Mouse (Mus musculus) liver, embryonic 16.5 days (tissue): ENCODE results near the gene Gtf2a2. TPM values are rescaled to one million over a fixed set of nuclear protein-coding genes. Genes with fewer than 3 reads are reported as not detected.

ENCODE experiments used
- ATAC-seq: fragments of 200-750 bp; cut with Nextera tagmentation; 2 replicates; pipeline ENCODE4 v1.8.0; 2017; ENCODE audit warnings: low read depth, mild to moderate bottlenecking, moderate number of reproducible peaks, moderate library complexity
- H3K27ac ChIP-seq: fragments of 300-500 bp; sonication (generic); 2 replicates; pipeline ENCODE4 v1.5.1; 2014; ENCODE audit warnings: mild to moderate bottlenecking, low read length
- H3K27me3 ChIP-seq: fragments of 300-500 bp; sonication (generic); 2 replicates; pipeline ENCODE4 v1.6.1; 2014; ENCODE audit warnings: low read depth, low read length, mixed read lengths; ENCODE audit not compliant: control insufficient read depth, insufficient read depth
- H3K36me3 ChIP-seq: fragments of 300-500 bp; sonication (generic); 2 replicates; pipeline ENCODE4 v1.6.1; 2014; ENCODE audit warnings: mild to moderate bottlenecking; ENCODE audit not compliant: control insufficient read depth, insufficient read depth
- H3K4me1 ChIP-seq: fragments of 300-500 bp; sonication (generic); 2 replicates; pipeline ENCODE4 v1.6.1; 2014; ENCODE audit warnings: low read depth, low read length, mixed read lengths; ENCODE audit not compliant: control insufficient read depth
- H3K4me2 ChIP-seq: fragments of 300-500 bp; sonication (generic); 2 replicates; pipeline ENCODE4 v1.6.1; 2014; ENCODE audit warnings: low read depth, low read length, mixed read lengths
- H3K4me3 ChIP-seq: fragments of 300-500 bp; sonication (generic); 2 replicates; pipeline ENCODE4 v1.5.1; 2014; ENCODE audit warnings: low read depth, mild to moderate bottlenecking, low read length
- H3K9ac ChIP-seq: fragments of 300-500 bp; sonication (generic); 2 replicates; pipeline ENCODE4 v1.6.1; 2014; ENCODE audit warnings: low read depth, low read length
- H3K9me3 ChIP-seq: fragments of 300-500 bp; sonication (generic); replicated peaks from 2 replicates; pipeline ENCODE4 v1.6.1; 2016; ENCODE audit warnings: low read length; ENCODE audit not compliant: control insufficient read depth
- WGBS: fragments of 180-500 bp; shearing (Covaris S2); extraction: QIAGEN DNeasy Blood & Tissue Kit; methylation state at CpG from one replicate; pipeline ENCODE4 v1.1.7; 2014; ENCODE audit not compliant: insufficient replicate concordance; 5-methylcytosine and 5-hydroxymethylcytosine counted together
- polyA plus RNA-seq: library from polyadenylated mRNA; unstranded; fragments of >200 nt; fragmentation: Nextera tagmentation; extraction: Ambion mirVana; gene quantifications from 2 replicates; pipeline ENCODE4 v1.2.1, GENCODE M21; 2015

Gene Gtf2a2
- 106 and 113 TPM in 2 replicates for polyA plus RNA-seq

DNA sequence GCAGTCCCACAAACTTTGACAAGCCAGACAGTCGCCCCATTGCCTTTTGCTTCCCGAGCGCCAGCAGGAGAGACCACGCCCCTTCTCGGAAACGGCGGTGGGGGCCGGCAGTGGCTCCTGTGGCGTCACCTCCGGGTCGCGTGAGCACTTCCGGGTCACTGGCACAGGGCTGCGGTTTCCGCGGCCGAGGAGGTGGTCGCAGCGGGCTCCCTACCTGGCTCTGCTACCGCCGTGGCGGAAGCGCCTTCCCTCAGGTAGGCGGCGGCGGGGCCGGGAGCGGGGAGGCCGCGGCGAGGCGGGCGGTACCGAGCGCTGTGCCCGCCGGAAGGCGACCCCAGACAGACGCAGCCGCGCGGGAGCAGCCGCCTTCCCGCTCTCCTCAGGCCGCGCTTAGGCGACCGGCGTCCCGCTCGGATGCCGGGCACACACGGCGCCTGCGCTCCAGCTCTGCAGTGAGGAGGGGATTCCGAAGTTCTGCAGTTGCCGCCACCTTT, at the start of gene Gtf2a2:
TSS of gene Gtf2a2 (plus strand) at position 143 of the 494 bp plus-strand sequence.
- H3K27me3 ChIP-seq, result no peaks in the 10 kb centered on the region
- no peaks in the 10 kb centered on the region for H3K9me3 ChIP-seq
- peak within 1 kb of the TSS; percentile 72 for H3K4me3 ChIP-seq
- ATAC-seq, result peak; percentile 93
- WGBS, result under 1% methylated on average over 57 of the region's 57 CpGs
- H3K4me2 ChIP-seq, result peak within 1 kb of the TSS; percentile 74
- H3K27ac ChIP-seq, result peak within 1 kb of the TSS; percentile 84
- peaks cover 26% of the 10 kb centered on the region for H3K4me1 ChIP-seq
- peaks cover 5% of the 10 kb centered on the region; the same call in 1 of the 2 replicates for H3K36me3 ChIP-seq
- H3K9ac ChIP-seq, result peak within 1 kb of the TSS; percentile 87

DNA sequence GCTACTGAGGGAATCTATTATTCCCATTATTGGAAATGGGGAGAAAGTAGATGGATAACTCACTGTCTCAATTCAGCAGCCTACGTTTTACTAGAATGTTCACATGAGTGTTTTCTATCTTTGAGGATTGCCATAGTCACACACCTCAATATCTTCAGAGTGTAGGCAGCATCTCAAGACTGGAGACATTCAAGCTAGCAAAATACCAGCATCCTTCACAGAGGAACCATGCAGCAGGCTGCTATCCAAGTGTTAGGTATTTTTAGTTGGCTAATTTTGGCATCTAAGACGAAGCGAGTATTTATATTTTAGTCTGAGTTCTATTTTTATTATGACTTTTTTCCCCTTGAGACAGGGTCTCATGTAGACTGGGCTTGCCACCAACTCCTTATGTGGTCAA, 48.0 kb upstream of the Gtf2a2 start:
- Histone ChIP-seq H3K27ac (no peak overlapping the region), H3K4me1 (no peaks in the 10 kb centered on the region), H3K4me3 (no peak overlapping the region), H3K9me3 (no peaks in the 10 kb centered on the region), H3K36me3 (no peaks in the 10 kb centered on the region), H3K27me3 (no peaks in the 10 kb centered on the region), H3K4me2 (no peak overlapping the region), H3K9ac (no peak overlapping the region)
- no peak for ATAC-seq
- 44% methylated on average over 3 of the region's 3 CpGs for WGBS

DNA sequence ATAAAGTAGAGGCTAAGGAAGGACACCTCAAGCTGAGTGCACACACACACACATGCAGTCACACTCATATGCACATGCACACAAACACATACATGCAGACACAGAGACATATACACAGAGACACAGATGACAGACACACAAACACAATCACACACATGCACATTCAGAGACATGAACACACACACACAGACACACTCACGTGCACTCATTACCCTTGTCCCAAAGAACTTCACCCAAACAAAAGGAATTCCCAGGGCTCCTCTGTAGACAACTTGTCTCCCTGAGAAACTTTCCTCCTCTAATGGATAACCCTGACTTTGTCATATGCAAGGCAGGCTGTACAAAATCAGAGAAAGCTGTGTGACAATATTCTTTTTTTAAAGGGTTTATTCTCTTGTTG, 26.8 kb upstream of the Gtf2a2 start:
- Histone ChIP-seq H3K27ac (no peak overlapping the region), H3K4me1 (peaks cover 8% of the 10 kb centered on the region), H3K27me3 (no peaks in the 10 kb centered on the region; the same call in 1 of the 2 replicates), H3K9me3 (no peaks in the 10 kb centered on the region), H3K9ac (no peak overlapping the region), H3K36me3 (no peaks in the 10 kb centered on the region), H3K4me2 (no peak overlapping the region), H3K4me3 (no peak overlapping the region)
- 37% methylated on average over 1 of the region's 1 CpGs for WGBS
- ATAC-seq, result no peak

DNA sequence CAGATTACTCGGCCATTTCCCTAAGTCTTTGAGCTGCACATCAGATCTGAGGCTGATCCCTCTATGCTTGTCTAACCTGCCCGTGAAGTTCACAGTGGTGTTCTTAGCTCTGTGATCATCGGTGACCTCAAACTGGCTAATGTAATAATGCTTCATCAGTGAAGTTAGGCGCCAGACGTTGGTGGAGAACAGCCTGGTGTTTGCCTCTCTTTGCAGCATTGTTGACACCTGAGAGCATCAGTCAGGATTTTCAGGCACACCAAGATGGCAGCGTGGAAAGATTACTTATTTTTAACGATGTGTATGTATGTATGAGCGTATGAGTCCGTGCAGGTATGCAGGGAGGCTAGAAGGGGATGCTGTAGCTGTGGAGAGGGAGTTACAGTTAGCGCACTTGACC, 26.3 kb upstream of the Gtf2a2 start:
- Histone ChIP-seq H3K9ac (no peak overlapping the region), H3K9me3 (no peaks in the 10 kb centered on the region), H3K4me1 (peaks cover 13% of the 10 kb centered on the region), H3K27me3 (no peaks in the 10 kb centered on the region; the same call in 1 of the 2 replicates), H3K4me3 (no peak overlapping the region), H3K27ac (no peak overlapping the region), H3K36me3 (no peaks in the 10 kb centered on the region), H3K4me2 (no peak overlapping the region)
- ATAC-seq, result no peak
- WGBS, result 63% methylated on average over 10 of the region's 10 CpGs

DNA sequence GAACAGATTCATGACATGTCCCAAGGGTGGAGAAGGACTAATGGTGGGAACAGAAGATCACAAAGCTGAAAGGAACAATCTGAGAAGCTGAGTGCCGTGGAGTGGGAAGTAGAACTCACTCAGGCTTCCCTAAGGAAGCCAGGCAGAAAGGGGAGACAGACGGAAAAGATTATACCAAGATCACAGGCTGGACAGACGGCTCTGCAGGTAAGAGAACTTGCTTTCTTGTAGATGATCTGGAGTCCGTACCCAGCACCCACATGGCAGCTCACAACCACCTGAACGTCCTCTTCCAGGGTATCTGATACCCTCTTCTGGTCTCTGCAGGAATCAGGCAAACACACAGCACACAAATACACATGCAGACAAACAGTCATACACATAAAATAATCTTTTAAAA, 25.8 kb upstream of the Gtf2a2 start:
- no peaks in the 10 kb centered on the region; the same call in 1 of the 2 replicates for H3K27me3 ChIP-seq
- H3K9ac ChIP-seq, result no peak overlapping the region
- H3K9me3 ChIP-seq, result no peaks in the 10 kb centered on the region
- H3K36me3 ChIP-seq, result no peaks in the 10 kb centered on the region
- no peak overlapping the region for H3K4me2 ChIP-seq
- peaks cover 16% of the 10 kb centered on the region for H3K4me1 ChIP-seq
- ATAC-seq, result no peak
- no peak overlapping the region for H3K4me3 ChIP-seq
- 64% methylated on average over 5 of the region's 5 CpGs for WGBS
- no peak overlapping the region for H3K27ac ChIP-seq

DNA sequence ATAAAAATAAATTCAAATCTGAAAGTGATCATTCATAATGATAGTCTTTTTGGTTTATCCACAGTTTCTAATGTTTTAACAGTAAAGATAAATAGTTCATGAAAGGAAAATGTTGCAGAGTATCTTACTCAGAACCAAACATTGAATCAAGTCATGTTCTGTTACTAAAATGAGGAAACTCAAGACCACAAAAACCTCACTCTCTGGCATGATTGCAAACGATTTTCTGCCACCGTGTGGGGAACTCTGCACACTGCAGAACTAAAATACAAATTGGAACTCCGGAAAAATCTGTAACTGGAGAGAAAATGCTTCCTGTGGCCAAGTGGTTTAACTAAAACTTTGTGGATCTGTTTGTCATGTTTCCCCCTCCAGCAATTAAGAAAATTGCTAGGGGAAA, 24.8 kb upstream of the Gtf2a2 start:
- no peak overlapping the region for H3K4me3 ChIP-seq
- 2% methylated on average over 3 of the region's 3 CpGs for WGBS
- H3K9ac ChIP-seq, result no peak overlapping the region
- no peak overlapping the region for H3K4me2 ChIP-seq
- H3K27ac ChIP-seq, result no peak overlapping the region
- peaks cover 25% of the 10 kb centered on the region for H3K4me1 ChIP-seq
- H3K9me3 ChIP-seq, result no peaks in the 10 kb centered on the region
- no peak for ATAC-seq
- H3K27me3 ChIP-seq, result no peaks in the 10 kb centered on the region; the same call in 1 of the 2 replicates
- peaks cover 2% of the 10 kb centered on the region for H3K36me3 ChIP-seq

DNA sequence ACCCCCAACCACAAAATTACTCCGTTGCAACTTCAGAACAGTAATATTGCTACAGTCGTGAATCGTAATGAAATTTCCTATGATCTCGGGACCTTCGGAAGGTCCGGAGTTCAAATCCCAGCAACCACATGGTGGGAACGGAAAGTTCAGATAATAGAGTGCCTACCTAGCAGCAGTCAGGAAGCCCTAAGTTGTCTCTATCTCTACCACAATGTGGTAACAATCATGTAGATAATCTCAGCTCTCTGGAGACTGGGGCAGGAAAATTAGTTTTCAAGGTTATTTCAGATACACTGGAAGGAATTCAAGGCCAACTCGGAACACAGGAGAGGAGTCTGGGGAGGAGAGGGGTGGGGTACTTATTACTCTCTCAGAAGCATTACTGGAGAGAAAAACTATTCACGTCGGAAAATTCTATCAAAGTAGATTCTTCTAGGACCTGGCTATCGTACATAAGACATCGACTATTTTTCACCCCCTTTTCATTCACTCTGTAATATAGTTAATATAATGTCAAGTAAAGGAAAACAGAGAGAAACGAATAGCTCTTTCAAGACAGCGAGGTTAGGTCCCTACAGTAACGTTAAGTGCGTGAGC, 23.5 kb upstream of the Gtf2a2 start:
- H3K4me2 ChIP-seq, result peak overlapping the region; percentile 63
- H3K9me3 ChIP-seq, result no peaks in the 10 kb centered on the region
- no peaks in the 10 kb centered on the region; the same call in 1 of the 2 replicates for H3K27me3 ChIP-seq
- 23% methylated on average over 16 of the region's 16 CpGs for WGBS
- H3K4me3 ChIP-seq, result peak overlapping the region; percentile 100
- H3K4me1 ChIP-seq, result peaks cover 31% of the 10 kb centered on the region
- peaks cover 2% of the 10 kb centered on the region for H3K36me3 ChIP-seq
- H3K9ac ChIP-seq, result peak overlapping the region; percentile 100
- no peak for ATAC-seq
- peak overlapping the region; percentile 96 for H3K27ac ChIP-seq

DNA sequence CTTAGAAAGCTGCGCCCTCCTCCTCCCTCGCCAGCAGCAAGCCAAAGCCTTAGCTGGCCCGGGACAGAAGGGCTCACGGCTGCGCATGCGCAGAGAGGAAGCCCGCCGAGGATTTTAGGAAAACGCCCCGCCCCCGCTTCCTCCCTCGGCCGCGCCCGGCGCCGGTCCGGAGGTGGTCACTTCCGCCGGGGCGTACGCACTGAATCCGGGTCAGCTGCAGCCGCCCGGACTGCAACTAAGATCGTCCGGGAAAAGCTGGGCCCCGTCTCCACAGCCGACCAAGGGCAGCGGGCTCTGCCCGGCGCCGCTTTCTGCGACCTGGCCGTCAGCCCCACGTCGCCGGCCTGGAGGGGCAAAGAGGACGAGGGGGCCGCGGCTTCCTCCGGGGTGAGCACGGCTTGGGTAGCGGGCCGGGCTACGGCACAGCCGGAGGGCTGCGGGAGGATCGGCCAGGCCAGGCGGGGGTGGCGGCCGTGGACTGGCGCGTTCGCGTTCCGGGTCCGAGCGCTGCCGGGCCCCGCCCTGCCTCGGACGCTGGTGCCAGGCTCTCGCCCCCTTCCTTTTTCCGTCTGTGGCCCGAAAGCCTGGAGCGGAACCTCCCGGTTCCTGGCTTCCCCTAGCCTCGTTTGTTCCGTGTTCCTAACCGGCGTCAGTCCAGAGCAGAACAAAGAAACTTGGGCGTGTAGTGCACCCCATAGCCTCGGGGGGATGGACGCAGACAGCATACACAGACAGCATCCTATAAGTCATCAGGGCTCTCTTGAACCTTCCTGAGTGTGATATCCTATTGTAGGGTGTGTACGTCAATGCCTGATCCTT, 22.8 kb upstream of the Gtf2a2 start, which contains the start of gene Bnip2:
TSS of gene Bnip2 (plus strand) at position 164 of the 819 bp plus-strand sequence.
- Histone ChIP-seq H3K27ac (peak within 1 kb of the TSS; percentile 96), H3K4me3 (peak within 1 kb of the TSS; percentile 100), H3K9me3 (no peaks in the 10 kb centered on the region), H3K9ac (peak within 1 kb of the TSS; percentile 100), H3K4me1 (peaks cover 33% of the 10 kb centered on the region), H3K27me3 (no peaks in the 10 kb centered on the region; the same call in 1 of the 2 replicates), H3K4me2 (peak within 1 kb of the TSS; percentile 63), H3K36me3 (peaks cover 2% of the 10 kb centered on the region)
- peak; percentile 91 for ATAC-seq
- under 1% methylated on average over 76 of the region's 76 CpGs for WGBS
